ENCODE assay signal across 13 mouse cellular contexts in genomic region chr10:30754825-30755457, GRCm38 (mm10). TPM values are rescaled to one million over a fixed set of nuclear protein-coding genes. Genes with fewer than 3 reads are reported as not detected.
DNase-seq lines count a peak whose midpoint lies in the region; ATAC-seq and TF ChIP-seq lines count a peak whose summit lies in the region.
"Had no signal": no experiment of that assay in that cellular context is flagged by ENCODE, and none has a peak within 500 bp of the region (broad histone marks: within the 10 kb centered on the region; RNA-seq: fewer than 3 reads in every experiment).

No protein-coding gene starts in this region.

- no peak; the same call in 1 of the 2 replicates for ATAC-seq in heart, embryonic 11.5 days (replicated peaks; ENCODE audit: insufficient number of reproducible peaks, low FRiP score, low TSS enrichment)
- ATAC-seq in stomach, embryonic 15.5 days (ENCODE audit: insufficient read depth, low FRiP score, low read depth) = peak; percentile 64; the same call in 1 of the 2 replicates
- no peak for ATAC-seq in stomach, postnatal 0 days (ENCODE audit: low FRiP score, low TSS enrichment)
- peak; percentile 39; the same call in 1 of the 2 replicates for ATAC-seq in neutrophil, adult 5-6 weeks (ENCODE audit: extremely low read depth, insufficient number of reproducible peaks, low FRiP score, poor library complexity, severe bottlenecking)
- ATAC-seq: midbrain, embryonic 15.5 days had no signal

- 0 out of 2 replicates have a peak, but pooled peaks cover 2% of the 10 kb centered on the region for H3K9me3 ChIP-seq in heart, embryonic 11.5 days (replicated peaks; ENCODE audit: control insufficient read depth, low read length)
- H3K9me3 ChIP-seq in stomach, embryonic 15.5 days = no peaks in the 10 kb centered on the region
- no peaks in the 10 kb centered on the region for H3K9me3 ChIP-seq in stomach, postnatal 0 days (ENCODE audit: control insufficient read depth, low read length)
- no peaks in the 10 kb centered on the region for H3K9me3 ChIP-seq in embryonic facial prominence, embryonic 10.5 days
- H3K9me3 ChIP-seq: midbrain, embryonic 15.5 days had no signal

- peak overlapping the region; percentile 36; the same call in 1 of the 2 replicates for H3K27ac ChIP-seq in heart, embryonic 11.5 days (ENCODE audit: low read depth, low read length)
- H3K27ac ChIP-seq in stomach, embryonic 15.5 days = no peak overlapping the region
- H3K27ac ChIP-seq in stomach, postnatal 0 days (replicated peaks) = no peak overlapping the region
- no peak overlapping the region for H3K27ac ChIP-seq in embryonic facial prominence, embryonic 10.5 days (replicated peaks)
- H3K27ac ChIP-seq: midbrain, embryonic 15.5 days had no signal

- H3K27me3 ChIP-seq in heart, embryonic 11.5 days (ENCODE audit: control insufficient read depth, insufficient read depth, low read length) = no peaks in the 10 kb centered on the region
- no peaks in the 10 kb centered on the region for H3K27me3 ChIP-seq in stomach, embryonic 15.5 days (replicated peaks)
- no peaks in the 10 kb centered on the region for H3K27me3 ChIP-seq in stomach, postnatal 0 days (ENCODE audit: control insufficient read depth, insufficient read depth, low read length)
- H3K27me3 ChIP-seq in embryonic facial prominence, embryonic 10.5 days (replicated peaks; ENCODE audit: low read depth, poor library complexity, severe bottlenecking) = no peaks in the 10 kb centered on the region
- H3K27me3 ChIP-seq: midbrain, embryonic 15.5 days had no signal

- peaks cover 6% of the 10 kb centered on the region; the same call in 1 of the 2 replicates for H3K4me1 ChIP-seq in heart, embryonic 11.5 days (ENCODE audit: control insufficient read depth, insufficient read depth, low read length)
- H3K4me1 ChIP-seq in stomach, embryonic 15.5 days = no peaks in the 10 kb centered on the region; the same call in 1 of the 2 replicates
- 0 out of 2 replicates have a peak, but pooled peaks cover 2% of the 10 kb centered on the region for H3K4me1 ChIP-seq in stomach, postnatal 0 days (replicated peaks; ENCODE audit: control insufficient read depth, insufficient read depth)
- no peaks in the 10 kb centered on the region for H3K4me1 ChIP-seq in embryonic facial prominence, embryonic 10.5 days
- H3K4me1 ChIP-seq: midbrain, embryonic 15.5 days had no signal

- no peaks in the 10 kb centered on the region for H3K36me3 ChIP-seq in heart, embryonic 11.5 days (ENCODE audit: control insufficient read depth, insufficient read depth, low read length)
- H3K36me3 ChIP-seq in stomach, embryonic 15.5 days = no peaks in the 10 kb centered on the region
- H3K36me3 ChIP-seq in stomach, postnatal 0 days (ENCODE audit: control insufficient read depth, insufficient read depth, low read length) = no peaks in the 10 kb centered on the region
- H3K36me3 ChIP-seq in embryonic facial prominence, embryonic 10.5 days (replicated peaks) = no peaks in the 10 kb centered on the region
- H3K36me3 ChIP-seq: midbrain, embryonic 15.5 days had no signal

- intact Hi-C loops in heart, postnatal 10 days (cut with DNase I) = no loop called here
- intact Hi-C loops in gastrocnemius, postnatal 36 days (cut with DNase I) = no loop called here

- H3K9ac ChIP-seq in heart, embryonic 11.5 days (ENCODE audit: low read depth, low read length) = no peak overlapping the region
- H3K9ac ChIP-seq in stomach, embryonic 15.5 days = no peak overlapping the region
- H3K9ac ChIP-seq in stomach, postnatal 0 days (ENCODE audit: low read length) = no peak overlapping the region
- H3K9ac ChIP-seq: midbrain, embryonic 15.5 days had no signal

- TF ChIP-seq EP300 in stomach, postnatal 0 days (optimal IDR thresholded peaks at IDR 0.05) = no peak

- H3K4me2 ChIP-seq in heart, embryonic 11.5 days = peak overlapping the region; percentile 50
- H3K4me2 ChIP-seq in stomach, embryonic 15.5 days = no peak overlapping the region
- no peak overlapping the region for H3K4me2 ChIP-seq in stomach, postnatal 0 days (replicated peaks; ENCODE audit: low read depth)
- H3K4me2 ChIP-seq: midbrain, embryonic 15.5 days had no signal

- TF ChIP-seq CTCF in stomach, postnatal 0 days (IDR thresholded peaks at IDR 0.05; ENCODE audit: low read depth) = no peak

- WGBS in heart, embryonic 11.5 days (ENCODE audit: insufficient replicate concordance) = 39% methylated on average over 4 of the region's 4 CpGs
- 31% methylated on average over 4 of the region's 4 CpGs for WGBS in stomach, embryonic 15.5 days
- WGBS in stomach, postnatal 0 days = 34% methylated on average over 4 of the region's 4 CpGs
- 82% methylated on average over 4 of the region's 4 CpGs for WGBS in embryonic facial prominence, embryonic 10.5 days

- no peak overlapping the region for H3K4me3 ChIP-seq in heart, embryonic 11.5 days (ENCODE audit: low read depth, low read length)
- H3K4me3 ChIP-seq in stomach, embryonic 15.5 days (replicated peaks) = no peak overlapping the region
- H3K4me3 ChIP-seq in stomach, postnatal 0 days (ENCODE audit: low read depth, low read length) = no peak overlapping the region
- no peak overlapping the region for H3K4me3 ChIP-seq in embryonic facial prominence, embryonic 10.5 days
- H3K4me3 ChIP-seq: midbrain, embryonic 15.5 days had no signal

- no peak for DNase-seq in heart, postnatal 10 days
- DNase-seq in stomach, postnatal 0 days (ENCODE audit: low spot score) = no peak
- DNase-seq in liver = peak; percentile 41
- DNase-seq in embryonic facial prominence, embryonic 10.5 days (ENCODE audit: low spot score) = no peak
- no peak for DNase-seq in gastrocnemius, postnatal 36 days
- DNase-seq: adrenal gland, postnatal 25 days; cerebellum, adult 9-11 months; kidney, adult 11 months; layer of hippocampus, adult 9-11 months had no signal

RNA-seq across cellular contexts. Expression of gene Ncoa7, which starts 48.2 kb away (rescaled TPM):
- polyA plus RNA-seq in heart, embryonic 11.5 days (2014; fragmentation: Nextera tagmentation; extraction: Ambion mirVana) = 10.1 and 11.4 TPM in 2 replicates
- 1 to 10 TPM; 7.3 to 8.4 TPM for total RNA-seq in heart, postnatal 10 days (2021)
- 10.5 and 11.6 TPM in 2 replicates for polyA plus RNA-seq in stomach, embryonic 15.5 days (2015; fragmentation: Nextera tagmentation; extraction: Ambion mirVana)
- polyA plus RNA-seq in stomach, postnatal 0 days (2015; fragmentation: Nextera tagmentation; extraction: Ambion mirVana) = 11.4 and 12.2 TPM in 2 replicates
- total RNA-seq in neutrophil, adult 5-6 weeks (2017) = 9.6 and 13.3 TPM in 2 replicates
- polyA plus RNA-seq in embryonic facial prominence, embryonic 10.5 days (2016; fragmentation: Nextera tagmentation; extraction: Ambion mirVana) = 7.6 and 8.8 TPM in 2 replicates
- 1 to 10 TPM; 2.1 to 2.5 TPM for total RNA-seq in gastrocnemius, postnatal 36 days (2021)

Comparison
In these comparisons a context has a peak if more than half of its experiments do, and no peak if none do; other contexts are left out.
1. ATAC-seq: peak in stomach, embryonic 15.5 days (single experiment) and neutrophil, adult 5-6 weeks (single experiment); none in heart, embryonic 11.5 days (single experiment) and stomach, postnatal 0 days (single experiment).